In genomic region chr2:6384407-6385146, GRCm38 (mm10) we compare ENCODE assay signal across 24 mouse cellular contexts.
DNase-seq lines count a peak whose midpoint lies in the region; ATAC-seq and TF ChIP-seq lines count a peak whose summit lies in the region.
"Had no signal": no experiment of that assay in that cellular context is flagged by ENCODE, and none has a peak within 500 bp of the region (broad histone marks: within the 10 kb centered on the region; RNA-seq: fewer than 3 reads in every experiment).

No protein-coding gene starts in this region.

- no peaks in the 10 kb centered on the region for H3K4me1 ChIP-seq in hindbrain, embryonic 12.5 days
- 0 out of 2 replicates have a peak, but pooled peaks cover 6% of the 10 kb centered on the region for H3K4me1 ChIP-seq in hindbrain, embryonic 10.5 days (replicated peaks)
- H3K4me1 ChIP-seq in limb, embryonic 11.5 days (ENCODE audit: control insufficient read depth, insufficient read depth, low read length) = no peaks in the 10 kb centered on the region
- no peaks in the 10 kb centered on the region for H3K4me1 ChIP-seq in limb, embryonic 10.5 days
- peaks cover 2 to 16% of the 10 kb centered on the region in 2 experiments; a peak in 3 of 4 replicates for H3K4me1 ChIP-seq in MEL (ENCODE audit: control insufficient read depth in 1 of 2, insufficient read depth in 2 of 2, low read length in 2 of 2)

- DNase-seq in hindbrain, embryonic 10.5 days (ENCODE audit: low spot score) = no peak
- no peak for DNase-seq in limb, embryonic 11.5 days (ENCODE audit: low spot score)
- DNase-seq in limb, embryonic 10.5 days (ENCODE audit: low spot score) = no peak
- peak; percentile 46 for DNase-seq in MEL (ENCODE audit: low read depth, low spot score)
- DNase-seq in thymus, postnatal 14 days = no peak
- DNase-seq: adrenal gland, adult 8-10 months; cerebellum, adult 2 months; cerebellum, postnatal 14 days; forebrain, postnatal 0 days; kidney, adult 8-10 months; kidney, postnatal 36 days; lung, embryonic 14.5 days; thymus, adult 2 months; thymus, postnatal 4 days had no signal

- 93% methylated on average over 14 of the region's 14 CpGs for WGBS in hindbrain, embryonic 12.5 days
- WGBS in hindbrain, embryonic 10.5 days = 91% methylated on average over 14 of the region's 14 CpGs
- WGBS in limb, embryonic 11.5 days = 89% methylated on average over 14 of the region's 14 CpGs
- 91% methylated on average over 14 of the region's 14 CpGs for WGBS in limb, embryonic 10.5 days

- TF ChIP-seq POLR2A in MEL (IDR thresholded peaks at IDR 0.05; ENCODE audit: control insufficient read depth in 1 of 2, insufficient read depth in 1 of 2, low read depth in 1 of 2, low read length in 2 of 2, poor library complexity in 1 of 2) = no peak

- H3K27me3 ChIP-seq in hindbrain, embryonic 12.5 days = no peaks in the 10 kb centered on the region
- H3K27me3 ChIP-seq in hindbrain, embryonic 10.5 days (ENCODE audit: insufficient read depth, poor library complexity, severe bottlenecking) = no peaks in the 10 kb centered on the region
- H3K27me3 ChIP-seq in limb, embryonic 11.5 days (ENCODE audit: control insufficient read depth, insufficient read depth, low read length) = no peaks in the 10 kb centered on the region
- no peaks in the 10 kb centered on the region for H3K27me3 ChIP-seq in limb, embryonic 10.5 days (ENCODE audit: low read depth, poor library complexity, severe bottlenecking)
- no peaks in the 10 kb centered on the region for H3K27me3 ChIP-seq in MEL (ENCODE audit: control insufficient read depth in 1 of 2, insufficient read depth in 2 of 2, low read length in 2 of 2)
- H3K27me3 ChIP-seq: CH12.LX; heart, embryonic 15.5 days; limb, embryonic 12.5 days; liver, embryonic 15.5 days had no signal

- H3K9me3 ChIP-seq in hindbrain, embryonic 12.5 days (replicated peaks) = no peaks in the 10 kb centered on the region
- no peaks in the 10 kb centered on the region for H3K9me3 ChIP-seq in hindbrain, embryonic 10.5 days
- no peaks in the 10 kb centered on the region for H3K9me3 ChIP-seq in limb, embryonic 11.5 days (ENCODE audit: control insufficient read depth, low read length)
- H3K9me3 ChIP-seq in limb, embryonic 10.5 days (replicated peaks) = no peaks in the 10 kb centered on the region
- H3K9me3 ChIP-seq in MEL (replicated peaks; ENCODE audit: insufficient read depth, low read length) = no peaks in the 10 kb centered on the region
- H3K9me3 ChIP-seq: heart, embryonic 15.5 days; limb, embryonic 12.5 days; liver, embryonic 15.5 days had no signal

- H3K9ac ChIP-seq in hindbrain, embryonic 12.5 days = no peak overlapping the region
- no peak overlapping the region for H3K9ac ChIP-seq in limb, embryonic 11.5 days (ENCODE audit: low read length)
- H3K9ac ChIP-seq in MEL (ENCODE audit: control insufficient read depth, low read depth, low read length, poor library complexity, severe bottlenecking) = no peak overlapping the region
- H3K9ac ChIP-seq: forebrain, postnatal 0 days; heart, embryonic 15.5 days; hindbrain, embryonic 14.5 days; limb, embryonic 12.5 days; liver, embryonic 15.5 days; lung, embryonic 14.5 days had no signal

- no peak overlapping the region for H3K4me3 ChIP-seq in hindbrain, embryonic 12.5 days
- no peak overlapping the region for H3K4me3 ChIP-seq in hindbrain, embryonic 10.5 days
- H3K4me3 ChIP-seq in limb, embryonic 11.5 days (ENCODE audit: low read depth, low read length) = no peak overlapping the region
- no peak overlapping the region for H3K4me3 ChIP-seq in limb, embryonic 10.5 days
- H3K4me3 ChIP-seq in MEL (ENCODE audit: control insufficient read depth in 1 of 2, insufficient read depth in 1 of 2, low read depth in 2 of 2, low read length in 2 of 2) = no peak overlapping the region
- H3K4me3 ChIP-seq: heart, embryonic 15.5 days; limb, embryonic 12.5 days; liver, embryonic 15.5 days; myocyte had no signal

- peaks cover 21% of the 10 kb centered on the region; the same call in 1 of the 2 replicates for H3K79me2 ChIP-seq in MEL (ENCODE audit: control insufficient read depth, insufficient read depth, low read length, poor library complexity)

- 0 out of 2 replicates have a peak, but pooled peaks have one; percentile 22 for ATAC-seq in hindbrain, embryonic 12.5 days (ENCODE audit: low FRiP score)
- ATAC-seq in limb, embryonic 11.5 days (ENCODE audit: insufficient number of reproducible peaks, low FRiP score, low TSS enrichment, low read depth) = peak; percentile 51; the same call in 1 of the 2 replicates
- peak; percentile 53; the same call in 1 of the 2 replicates for ATAC-seq in megakaryocyte progenitor cell, adult 5-6 weeks (replicated peaks; ENCODE audit: poor library complexity)
- ATAC-seq: forebrain, postnatal 0 days; midbrain, embryonic 16.5 days had no signal

- peak; percentile 39 to 54 for TF ChIP-seq EP300 in MEL (IDR thresholded peaks at IDR 0.05; ENCODE audit: low read depth in 1 of 2, low read length in 2 of 2)

- no peak overlapping the region for H3K27ac ChIP-seq in hindbrain, embryonic 12.5 days
- no peak overlapping the region for H3K27ac ChIP-seq in hindbrain, embryonic 10.5 days
- no peak overlapping the region for H3K27ac ChIP-seq in limb, embryonic 11.5 days (replicated peaks; ENCODE audit: low read depth, low read length)
- H3K27ac ChIP-seq in limb, embryonic 10.5 days = no peak overlapping the region
- no peak overlapping the region for H3K27ac ChIP-seq in MEL (ENCODE audit: control insufficient read depth, low read depth, low read length)
- H3K27ac ChIP-seq: heart, embryonic 15.5 days; hindbrain, embryonic 14.5 days; limb, embryonic 12.5 days; liver, embryonic 15.5 days had no signal

- H3K4me2 ChIP-seq in hindbrain, embryonic 12.5 days (replicated peaks) = no peak overlapping the region
- no peak overlapping the region for H3K4me2 ChIP-seq in limb, embryonic 11.5 days (ENCODE audit: low read depth, severe bottlenecking)
- H3K4me2 ChIP-seq: heart, embryonic 15.5 days; hindbrain, embryonic 14.5 days; limb, embryonic 12.5 days; liver, embryonic 15.5 days; lung, embryonic 14.5 days; midbrain, embryonic 11.5 days had no signal

- H3K36me3 ChIP-seq in hindbrain, embryonic 12.5 days = no peaks in the 10 kb centered on the region
- 0 out of 2 replicates have a peak, but pooled peaks cover 3% of the 10 kb centered on the region for H3K36me3 ChIP-seq in hindbrain, embryonic 10.5 days
- no peaks in the 10 kb centered on the region for H3K36me3 ChIP-seq in limb, embryonic 11.5 days (ENCODE audit: control insufficient read depth, insufficient read depth, low read length)
- no peaks in the 10 kb centered on the region for H3K36me3 ChIP-seq in limb, embryonic 10.5 days
- H3K36me3 ChIP-seq in MEL (ENCODE audit: control insufficient read depth in 1 of 2, insufficient read depth in 2 of 2, low read length in 2 of 2) = peaks cover 0 to 17% of the 10 kb centered on the region in 2 experiments; a peak in 2 of 4 replicates
- H3K36me3 ChIP-seq: heart, embryonic 15.5 days; limb, embryonic 12.5 days; liver, embryonic 15.5 days had no signal

- TF ChIP-seq CTCF in MEL (IDR thresholded peaks at IDR 0.05 in 2 of 3, conservative IDR thresholded peaks at IDR 0.05 in 1 of 3; ENCODE audit: control insufficient read depth in 1 of 3, insufficient read depth in 1 of 3, low read depth in 2 of 3, low read length in 3 of 3, poor library complexity in 1 of 3, severe bottlenecking in 1 of 3) = no peak

- TF ChIP-seq RAD21 in MEL (IDR thresholded peaks at IDR 0.05; ENCODE audit: low read depth, low read length) = no peak

TF ChIP-seq in MEL, 35 proteins besides CTCF, POLR2A, EP300 and RAD21:
- no peak for TF ChIP-seq MAZ (IDR thresholded peaks at IDR 0.05; ENCODE audit: low read depth, low read length)
- TF ChIP-seq UBTF (IDR thresholded peaks at IDR 0.05; ENCODE audit: borderline replicate concordance, insufficient read depth, low read depth, low read length) = no peak
- peak; percentile 59 for TF ChIP-seq GATA1 (IDR thresholded peaks at IDR 0.05; ENCODE audit: low read depth, low read length)
- peak; percentile 91 for TF ChIP-seq RCOR1 (IDR thresholded peaks at IDR 0.05; ENCODE audit: low read depth, low read length)
- TF ChIP-seq ZMIZ1 (IDR thresholded peaks at IDR 0.05; ENCODE audit: low read depth, low read length) = no peak
- no peak for TF ChIP-seq TAL1 (IDR thresholded peaks at IDR 0.05; ENCODE audit: low read length)
- no peak for TF ChIP-seq ZKSCAN1 (IDR thresholded peaks at IDR 0.05; ENCODE audit: low read depth, low read length)
- no peak for TF ChIP-seq POLR2AphosphoS2 (IDR thresholded peaks at IDR 0.05; ENCODE audit: low read length)
- no peak for TF ChIP-seq POLR2AphosphoS5 (IDR thresholded peaks at IDR 0.05; ENCODE audit: borderline replicate concordance, low read depth, low read length)
- TF ChIP-seq MEF2A (IDR thresholded peaks at IDR 0.05; ENCODE audit: extremely low read depth, insufficient replicate concordance, low read depth, low read length, poor library complexity, severe bottlenecking) = no peak
- TF ChIP-seq USF1 (IDR thresholded peaks at IDR 0.05; ENCODE audit: low read depth, low read length) = no peak
- TF ChIP-seq JUND (IDR thresholded peaks at IDR 0.05; ENCODE audit: low read depth, low read length) = no peak
- TF ChIP-seq NELFE (IDR thresholded peaks at IDR 0.05; ENCODE audit: low read depth, low read length) = no peak
- TF ChIP-seq MXI1 (IDR thresholded peaks at IDR 0.05; ENCODE audit: low read depth, low read length) = no peak
- TF ChIP-seq ELF1 (IDR thresholded peaks at IDR 0.05; ENCODE audit: low read depth, low read length) = no peak
- no peak for TF ChIP-seq MAFK (IDR thresholded peaks at IDR 0.05; ENCODE audit: borderline replicate concordance, low read depth, low read length)
- TF ChIP-seq ZNF384 (IDR thresholded peaks at IDR 0.05; ENCODE audit: low read depth, low read length) = no peak
